Mouse (Mus musculus) liver, postnatal 0 days (tissue): ENCODE results near the gene Nedd9. TPM values are rescaled to one million over a fixed set of nuclear protein-coding genes. Genes with fewer than 3 reads are reported as not detected.
A peak's percentile ranks its signal among the peaks of the same experiment; 100 is the strongest.

ENCODE experiments used
- ATAC-seq: fragments of 200-750 bp; cut with Nextera tagmentation; 2 replicates; pipeline ENCODE4 v1.8.0; 2017; ENCODE audit warnings: mild to moderate bottlenecking, moderate library complexity
- DNase-seq: peaks from one replicate; pipeline ENCODE4 v3.0.0-alpha.2; 2016
- H3K27ac ChIP-seq: fragments of 300-500 bp; sonication (generic); 2 replicates; pipeline ENCODE4 v1.5.1; 2014; ENCODE audit warnings: antibody characterized with exemption, moderate library complexity, mild to moderate bottlenecking, low read depth
- H3K27me3 ChIP-seq: fragments of 300-500 bp; sonication (generic); 2 replicates; pipeline ENCODE4 v1.6.1; 2014; ENCODE audit warnings: low read length, control low read depth, mixed read lengths; ENCODE audit not compliant: insufficient read depth
- H3K36me3 ChIP-seq: fragments of 300-500 bp; sonication (generic); replicated peaks from 2 replicates; pipeline ENCODE4 v1.6.1; 2014; ENCODE audit warnings: mild to moderate bottlenecking, control low read depth, low read length, moderate library complexity, mixed read lengths; ENCODE audit not compliant: insufficient read depth
- H3K4me1 ChIP-seq: fragments of 300-500 bp; sonication (generic); 2 replicates; pipeline ENCODE4 v1.6.1; 2014; ENCODE audit warnings: antibody characterized with exemption, mild to moderate bottlenecking, control low read depth; ENCODE audit not compliant: insufficient read depth
- H3K4me2 ChIP-seq: fragments of 300-500 bp; sonication (generic); 2 replicates; pipeline ENCODE4 v1.6.1; 2014; ENCODE audit warnings: low read depth, mild to moderate bottlenecking, low read length, moderate library complexity, mixed read lengths
- H3K4me3 ChIP-seq: fragments of 300-500 bp; sonication (generic); 2 replicates; pipeline ENCODE4 v1.5.1; 2014; ENCODE audit warnings: low read depth, low read length
- H3K9ac ChIP-seq: fragments of 300-500 bp; sonication (generic); replicated peaks from 2 replicates; pipeline ENCODE4 v1.6.1; 2014; ENCODE audit warnings: mild to moderate bottlenecking, moderate library complexity
- H3K9me3 ChIP-seq: fragments of 300-500 bp; sonication (generic); 2 replicates; pipeline ENCODE4 v1.6.1; 2016; ENCODE audit warnings: mild to moderate bottlenecking, control low read depth, low read length, mixed read lengths
- CTCF ChIP-seq: sonication (generic); IDR thresholded peaks from 2 replicates; pipeline ENCODE4 v1.5.1; 2016; ENCODE audit warnings: antibody characterized with exemption, low read depth
- EP300 ChIP-seq: IDR thresholded peaks from 2 replicates; pipeline ENCODE4 v1.6.1; 2016; ENCODE audit warnings: antibody characterized with exemption, low read depth, mild to moderate bottlenecking
- WGBS: fragments of 180-500 bp; shearing (Covaris S2); extraction: QIAGEN DNeasy Blood & Tissue Kit; methylation state at CpG from one replicate; pipeline ENCODE4 v1.1.7; 2014; ENCODE audit not compliant: insufficient replicate concordance; 5-methylcytosine and 5-hydroxymethylcytosine counted together
- polyA plus RNA-seq: library from polyadenylated mRNA; unstranded; fragments of >200 nt; fragmentation: Nextera tagmentation; extraction: Ambion mirVana; gene quantifications from 2 replicates; pipeline ENCODE4 v1.2.1, GENCODE M21; 2015

Gene Nedd9
- polyA plus RNA-seq, 1 experiment from 2014 or later: 6.9 TPM

GRCm38 (mm10) chr13:41418198-41418869 is 68.8 kb downstream of the Nedd9 start:
- H3K4me2 ChIP-seq: no peak overlapping the region
- TF ChIP-seq EP300 (no peak), CTCF (no peak)
- H3K27ac ChIP-seq: no peak overlapping the region
- H3K36me3 ChIP-seq: no peaks in the 10 kb centered on the region
- H3K9ac ChIP-seq: no peak overlapping the region
- no peaks in the 10 kb centered on the region for H3K9me3 ChIP-seq
- ATAC-seq (no peak), DNase-seq (no peak)
- 71% methylated on average over 13 of the region's 13 CpGs for WGBS
- H3K27me3 ChIP-seq: no peaks in the 10 kb centered on the region
- no peak overlapping the region for H3K4me3 ChIP-seq
- peaks cover 17% of the 10 kb centered on the region; the same call in 1 of the 2 replicates for H3K4me1 ChIP-seq

DNA sequence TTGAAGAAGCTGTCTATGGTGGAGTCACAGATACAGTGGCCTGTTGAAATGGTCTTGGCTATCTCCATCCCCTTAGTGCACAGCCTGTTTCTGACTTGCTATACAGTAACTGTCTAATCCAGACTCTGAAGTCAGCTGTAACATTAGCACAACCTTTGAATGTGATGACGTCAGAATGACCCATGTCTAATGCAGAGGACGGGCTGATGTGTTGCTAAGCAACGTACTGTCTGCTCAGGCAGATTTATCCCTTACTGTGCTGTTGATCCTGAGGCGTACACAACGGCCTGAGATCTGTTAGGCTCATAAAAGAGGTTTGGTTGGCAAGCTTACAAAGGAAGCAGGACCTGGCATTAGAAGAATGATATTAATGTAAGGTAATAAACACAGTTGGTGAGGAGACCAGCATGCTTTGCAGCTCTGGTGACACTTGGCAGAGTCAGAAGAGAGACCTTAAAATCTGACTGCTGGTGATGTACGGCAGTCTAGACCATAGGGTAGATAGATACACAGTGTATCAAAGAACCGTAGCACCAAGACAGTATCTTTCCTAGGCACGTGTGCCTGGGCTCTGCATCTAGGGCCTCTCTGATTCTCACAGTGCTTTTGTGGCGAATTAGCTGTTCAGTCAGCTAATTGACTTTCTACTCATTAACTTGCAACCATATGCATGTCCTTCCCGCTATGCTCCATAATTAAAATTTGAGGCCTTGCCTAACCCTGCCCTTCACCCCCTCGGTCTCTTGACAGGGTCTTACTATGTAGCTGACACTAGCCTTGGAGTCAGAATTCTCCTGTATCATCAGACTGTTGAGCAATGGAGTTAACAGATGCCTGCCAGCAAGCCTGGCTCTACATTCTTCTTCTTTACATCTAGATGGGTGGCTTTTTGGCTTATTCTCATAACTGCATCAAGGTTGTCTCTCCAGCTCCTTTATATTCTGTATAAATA is 70.8 kb downstream of the Nedd9 start:
- no peaks in the 10 kb centered on the region for H3K27me3 ChIP-seq
- H3K9me3 ChIP-seq: no peaks in the 10 kb centered on the region
- H3K9ac ChIP-seq: no peak overlapping the region
- H3K36me3 ChIP-seq: no peaks in the 10 kb centered on the region
- ATAC-seq (no peak), DNase-seq (no peak)
- no peak overlapping the region for H3K27ac ChIP-seq
- TF ChIP-seq CTCF (no peak), EP300 (no peak)
- no peak overlapping the region for H3K4me2 ChIP-seq
- H3K4me3 ChIP-seq: no peak overlapping the region
- H3K4me1 ChIP-seq: peaks cover 7% of the 10 kb centered on the region; the same call in 1 of the 2 replicates
- 77% methylated on average over 11 of the region's 11 CpGs for WGBS

GRCm38 (mm10) chr13:41410191-41411074 is 76.7 kb downstream of the Nedd9 start:
- H3K9me3 ChIP-seq: no peaks in the 10 kb centered on the region
- peak; percentile 82 for ATAC-seq
- H3K27ac ChIP-seq: 0 out of 2 replicates have a peak overlapping the region, but pooled peaks have one; percentile 0
- no peak overlapping the region for H3K9ac ChIP-seq
- H3K4me2 ChIP-seq: no peak overlapping the region
- TF ChIP-seq CTCF: no peak
- TF ChIP-seq EP300: peak; percentile 71
- 63% methylated on average over 13 of the region's 13 CpGs for WGBS
- H3K4me3 ChIP-seq: no peak overlapping the region
- no peaks in the 10 kb centered on the region for H3K27me3 ChIP-seq
- no peak for DNase-seq
- H3K4me1 ChIP-seq: no peaks in the 10 kb centered on the region; the same call in none of the 2 replicates
- H3K36me3 ChIP-seq: no peaks in the 10 kb centered on the region; the same call in 1 of the 2 replicates

DNA sequence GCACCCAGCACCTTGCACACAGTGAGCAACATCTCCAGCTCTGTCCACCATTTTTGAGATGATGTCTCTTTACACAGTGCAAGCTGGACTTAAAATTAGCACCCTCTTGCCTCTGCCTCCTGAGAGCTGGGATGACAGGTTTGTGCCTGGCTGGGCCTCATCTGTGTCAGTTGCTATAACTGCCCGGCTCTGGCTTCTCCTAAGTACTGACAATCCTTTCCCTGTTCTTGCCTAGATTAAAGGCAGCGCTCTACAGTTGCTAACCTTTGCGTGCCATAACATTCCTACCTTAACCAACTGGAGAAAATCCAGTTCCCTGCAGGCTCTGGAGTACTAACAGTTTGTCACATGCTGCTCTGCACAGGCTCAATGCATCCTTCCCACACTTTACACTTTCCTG is 77.9 kb downstream of the Nedd9 start:
- no peaks in the 10 kb centered on the region for H3K9me3 ChIP-seq
- H3K27me3 ChIP-seq: no peaks in the 10 kb centered on the region
- no peak overlapping the region for H3K9ac ChIP-seq
- ATAC-seq (no peak), DNase-seq (no peak)
- H3K27ac ChIP-seq: no peak overlapping the region
- H3K4me2 ChIP-seq: no peak overlapping the region
- H3K4me3 ChIP-seq: no peak overlapping the region
- 87% methylated on average over 3 of the region's 3 CpGs for WGBS
- no peaks in the 10 kb centered on the region; the same call in none of the 2 replicates for H3K4me1 ChIP-seq
- TF ChIP-seq CTCF (no peak), EP300 (no peak)
- H3K36me3 ChIP-seq: no peaks in the 10 kb centered on the region; the same call in 1 of the 2 replicates

DNA sequence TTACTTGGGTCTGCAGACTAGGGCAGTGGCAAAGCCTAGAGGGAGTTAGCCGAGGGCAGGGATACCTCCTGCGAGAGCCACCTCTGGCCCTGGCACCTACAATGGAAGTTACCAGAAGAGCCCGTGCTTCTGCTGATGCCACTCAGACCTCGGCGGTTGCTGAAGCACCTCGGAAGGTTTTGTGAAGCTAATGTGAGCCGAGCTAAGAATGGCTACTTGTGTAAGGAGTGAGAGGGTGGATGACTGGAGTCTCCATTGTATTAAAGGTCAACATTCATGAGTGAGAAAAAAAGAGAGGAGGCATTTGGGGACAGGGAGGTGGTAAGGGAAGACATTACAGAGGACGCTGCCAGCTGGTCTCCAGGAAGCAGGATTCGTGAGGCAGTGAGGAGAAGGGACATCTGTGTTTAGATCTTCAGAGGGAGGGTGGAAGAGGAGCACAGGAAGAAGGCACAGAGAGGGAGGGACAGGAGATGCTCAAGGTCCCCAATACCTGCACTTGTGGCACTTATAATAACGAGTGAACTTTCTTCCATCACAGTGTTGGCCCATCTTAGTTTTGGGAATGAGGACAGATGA is 78.7 kb downstream of the Nedd9 start:
- no peaks in the 10 kb centered on the region for H3K27me3 ChIP-seq
- H3K4me2 ChIP-seq: no peak overlapping the region
- H3K9me3 ChIP-seq: no peaks in the 10 kb centered on the region
- 83% methylated on average over 10 of the region's 10 CpGs for WGBS
- DNase-seq (no peak), ATAC-seq (no peak)
- no peak overlapping the region for H3K27ac ChIP-seq
- H3K36me3 ChIP-seq: no peaks in the 10 kb centered on the region; the same call in 1 of the 2 replicates
- H3K4me3 ChIP-seq: no peak overlapping the region
- no peaks in the 10 kb centered on the region; the same call in none of the 2 replicates for H3K4me1 ChIP-seq
- H3K9ac ChIP-seq: no peak overlapping the region
- TF ChIP-seq EP300: no peak
- TF ChIP-seq CTCF: no peak
